Mouse (Mus musculus) inflammation-experienced regulatory T-cells, adult 16 weeks (primary cell): ENCODE measurements around the gene Cyb561. TPM values are rescaled to one million over a fixed set of nuclear protein-coding genes. Genes with fewer than 3 reads are reported as not detected.

ENCODE experiments used
- polyA plus RNA-seq: library from polyadenylated mRNA; unstranded; fragments of 100-300 nt; shearing (Covaris generic); gene quantifications from one replicate; pipeline ENCODE4 v1.2.1, GENCODE M21; 2017

Gene Cyb561
- 1.8 TPM for polyA plus RNA-seq

GRCm38 (mm10) chr11:105952911-105953386 lies at the start of gene Cyb561:
Gene Cyb561, minus strand, starts transcription at chr11:105953336.

GRCm38 (mm10) chr11:105994375-105994774 lies 41.2 kb upstream of the Cyb561 start, which contains the start of gene Ace3:
Gene Ace3, plus strand, starts transcription at chr11:105994675.

GRCm38 (mm10) chr11:105967741-105968574 lies 14.8 kb upstream of the Cyb561 start, which contains the start of gene Ace:
Gene Ace, plus strand, starts transcription at chr11:105967945.

Other genes with a start within 250 kb of the Cyb561 start
- gene Ace, start 14.6 kb upstream of the Cyb561 start, polyA plus RNA-seq: not detected
- gene Ace3, start 41.3 kb upstream of the Cyb561 start, polyA plus RNA-seq: not detected
- gene Kcnh6, start 54.8 kb upstream of the Cyb561 start, polyA plus RNA-seq: 0.11 TPM
- 129 TPM for gene Dcaf7, start 83.5 kb upstream of the Cyb561 start, polyA plus RNA-seq
- 16.8 TPM for gene Taco1, start 112.7 kb upstream of the Cyb561 start, polyA plus RNA-seq
- 15.5 TPM for gene Map3k3, start 131.3 kb upstream of the Cyb561 start, polyA plus RNA-seq
- gene Gm10840, start 207.5 kb upstream of the Cyb561 start, polyA plus RNA-seq: not detected
- gene Limd2, start 207.5 kb upstream of the Cyb561 start, polyA plus RNA-seq: 952 TPM
- gene Strada, start 248.8 kb upstream of the Cyb561 start, polyA plus RNA-seq: 41.8 TPM